Mouse (Mus musculus) heart, adult 11 months (tissue): ENCODE measurements around the gene Rbm8a.
"Not testable (repeated sequence)": the region's sequence is repeated elsewhere in the genome, so short reads cannot be mapped to it uniquely, and the experiment has no call there.

Experiments used
- DNase-seq: peaks from one replicate; pipeline ENCODE4 v3.0.0; 2022

The Rbm8a gene

GRCm38 (mm10) chr3:96606007-96606406 is 23.7 kb upstream of the Rbm8a start:
- DNase-seq, result not testable (repeated sequence)

DNA sequence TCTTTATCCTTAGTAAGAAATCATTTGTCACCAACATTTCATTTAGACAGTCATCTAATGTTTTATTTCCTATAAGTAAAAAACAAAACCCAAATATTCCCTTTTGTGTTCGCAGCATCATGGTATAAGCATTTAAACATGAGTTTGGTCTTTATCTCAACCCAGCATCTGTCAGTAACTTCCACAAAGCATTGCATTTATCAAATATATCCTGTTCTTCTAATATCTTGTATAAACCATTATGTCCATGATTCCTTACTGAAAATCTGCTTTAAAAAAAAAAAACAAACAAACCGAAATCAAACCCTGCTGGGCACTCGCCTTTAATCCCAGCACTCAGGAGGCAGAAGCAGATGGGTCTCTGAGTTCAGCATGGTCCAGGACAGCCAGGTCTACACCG is 23.1 kb upstream of the Rbm8a start:
- no peak for DNase-seq

DNA sequence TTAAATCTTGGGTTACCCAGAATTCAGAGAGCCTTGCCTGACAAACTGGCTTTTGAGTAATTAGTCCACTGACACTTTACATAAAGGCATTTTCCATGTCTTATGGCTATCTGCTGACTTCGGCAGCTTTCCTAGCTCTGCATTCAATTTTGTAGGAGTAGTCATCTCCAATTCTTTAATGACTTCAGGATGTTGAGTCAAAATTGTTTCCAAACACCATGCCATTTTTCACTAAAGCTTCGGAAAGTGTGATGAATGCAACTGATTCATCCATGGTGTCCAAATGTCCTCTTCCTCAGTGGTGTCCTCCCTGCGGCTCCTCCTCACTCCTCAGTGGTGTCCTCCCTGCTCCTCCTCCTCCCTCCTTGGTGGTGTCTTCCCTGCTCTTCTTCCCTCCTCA is 11.8 kb upstream of the Rbm8a start:
- no peak for DNase-seq

GRCm38 (mm10) chr3:96623201-96623600 is 6.5 kb upstream of the Rbm8a start:
- no peak for DNase-seq

DNA sequence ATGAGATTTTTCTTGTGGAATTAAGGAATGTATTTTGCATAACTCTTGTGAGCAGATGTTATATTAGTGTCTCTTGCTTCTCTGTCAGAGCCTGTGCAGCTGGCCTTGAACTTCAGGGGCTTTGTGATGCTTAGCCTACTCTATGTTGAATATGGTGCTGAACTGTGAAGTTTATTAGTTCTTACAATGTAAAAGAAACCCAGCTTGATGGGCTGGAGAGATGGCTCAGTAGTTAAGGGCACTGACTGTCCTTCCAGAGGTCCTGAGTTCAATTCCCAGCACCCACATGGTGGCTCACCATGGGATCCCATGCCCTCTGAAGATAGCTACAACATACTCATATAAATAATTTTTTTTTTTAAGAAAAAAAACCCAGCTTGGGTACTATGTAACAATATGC is 2.3 kb downstream of the Rbm8a start:
- no peak for DNase-seq

DNA sequence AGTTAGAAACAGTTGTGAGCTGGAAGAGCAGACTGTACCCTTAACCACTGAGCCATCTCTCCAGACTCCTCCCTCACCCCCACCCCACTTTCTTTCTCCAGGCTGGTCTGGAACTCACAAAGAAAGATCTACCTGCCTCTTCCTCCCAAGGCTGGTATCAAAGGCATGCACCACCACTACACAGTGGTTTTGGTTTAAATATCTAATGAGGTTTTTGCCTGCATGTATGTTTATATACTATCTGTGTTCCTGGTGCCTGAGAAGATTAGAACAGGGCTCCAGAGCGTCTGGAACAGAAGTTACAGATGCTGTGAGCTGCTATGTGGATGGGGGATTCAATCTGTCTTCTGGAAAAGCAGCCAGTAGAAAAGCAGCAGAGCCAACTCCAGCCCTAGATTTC is 4.3 kb downstream of the Rbm8a start:
- no peak for DNase-seq

- DNase-seq, result peak; percentile 99
These were observed 5.5 kb downstream of the Rbm8a start, which contains the start of the genes Pex11b and Gm42957 for GRCm38 (mm10) chr3:96634928-96635879. Gene Pex11b, plus strand, starts transcription at chr3:96635376. Gene Gm42957, plus strand, starts transcription at chr3:96635474.

GRCm38 (mm10) chr3:96635906-96636305 is 6.2 kb downstream of the Rbm8a start:
- no peak for DNase-seq

DNA sequence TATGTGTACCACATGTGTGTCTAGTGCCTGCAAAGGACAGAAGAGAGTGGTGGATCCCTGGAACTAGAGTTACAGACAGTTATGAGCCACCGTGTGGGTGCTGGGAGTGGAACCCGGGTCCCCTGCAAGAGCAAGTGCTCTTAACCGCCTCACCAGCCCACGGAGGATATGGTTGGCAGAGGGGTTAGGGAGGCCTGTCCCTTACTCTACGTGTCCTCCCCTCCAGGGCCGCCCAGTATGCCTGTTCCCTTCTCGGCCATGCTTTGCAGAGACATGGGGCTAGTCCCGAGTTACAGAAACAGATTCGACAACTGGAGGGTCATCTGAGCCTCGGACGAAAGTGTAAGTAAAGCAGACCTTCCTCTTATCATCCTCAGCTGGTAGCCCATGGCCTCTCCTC is 6.7 kb downstream of the Rbm8a start:
- no peak for DNase-seq

- DNase-seq, result peak; percentile 94
These were observed 9.5 kb downstream of the Rbm8a start for GRCm38 (mm10) chr3:96639219-96639618.

DNA sequence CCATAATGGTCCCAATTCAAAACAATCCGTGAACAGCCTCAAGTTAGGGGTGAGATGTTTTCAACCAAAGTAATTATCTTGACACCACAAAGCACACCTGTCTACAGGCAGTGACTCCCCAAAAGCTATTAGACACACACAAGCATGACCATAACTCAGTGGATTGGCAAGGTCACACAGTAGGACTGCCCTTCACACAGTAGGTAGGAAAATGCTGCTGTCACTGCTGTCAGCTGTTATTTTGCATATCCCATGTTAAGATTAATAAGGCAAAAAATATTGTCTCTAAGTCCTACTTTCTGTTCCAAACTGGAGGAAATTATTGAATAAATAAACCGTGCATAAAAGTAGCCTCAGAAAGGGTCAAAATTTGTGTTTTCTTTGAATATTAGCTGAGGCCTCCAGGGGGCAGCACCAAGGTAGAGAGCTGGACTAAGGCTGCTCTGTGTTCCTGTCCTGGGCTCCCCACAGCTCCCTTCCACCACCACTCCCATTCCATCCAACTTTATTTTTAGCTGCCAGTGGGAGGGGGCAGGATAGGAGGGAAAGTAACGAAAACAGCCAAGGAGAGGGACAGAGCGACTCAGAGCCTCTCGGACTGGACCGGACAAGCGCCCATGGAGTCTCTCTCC is 15.4 kb downstream of the Rbm8a start, which contains the start of gene Itga10:
Itga10 (plus strand) TSS at position 567 of the 632 bp plus-strand sequence.
- DNase-seq, result peak; percentile 93

- no peak for DNase-seq
These were observed 17.6 kb downstream of the Rbm8a start for GRCm38 (mm10) chr3:96647365-96647764.

DNA sequence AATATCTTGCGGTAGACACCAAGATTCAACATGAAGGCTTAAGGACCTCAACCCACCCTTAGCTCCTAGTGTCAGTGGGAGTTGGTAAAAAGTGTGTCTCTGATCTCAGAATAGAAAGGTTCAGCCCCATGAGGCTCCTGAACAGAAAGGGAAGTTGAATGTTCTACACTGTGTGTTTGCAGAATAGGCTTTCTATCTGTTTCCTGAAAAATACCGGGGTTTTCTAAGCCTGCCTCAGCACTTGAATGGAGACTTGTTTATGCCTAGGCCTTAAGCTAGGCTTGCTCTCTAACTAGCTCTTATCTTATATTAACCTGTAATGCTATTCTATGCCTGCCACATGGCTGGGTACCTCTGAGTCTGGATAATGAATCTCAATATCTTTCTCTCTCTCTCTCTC is 31.2 kb downstream of the Rbm8a start:
- DNase-seq, result no peak

GRCm38 (mm10) chr3:96662731-96663316 is 33.1 kb downstream of the Rbm8a start:
- DNase-seq, result no peak

DNA sequence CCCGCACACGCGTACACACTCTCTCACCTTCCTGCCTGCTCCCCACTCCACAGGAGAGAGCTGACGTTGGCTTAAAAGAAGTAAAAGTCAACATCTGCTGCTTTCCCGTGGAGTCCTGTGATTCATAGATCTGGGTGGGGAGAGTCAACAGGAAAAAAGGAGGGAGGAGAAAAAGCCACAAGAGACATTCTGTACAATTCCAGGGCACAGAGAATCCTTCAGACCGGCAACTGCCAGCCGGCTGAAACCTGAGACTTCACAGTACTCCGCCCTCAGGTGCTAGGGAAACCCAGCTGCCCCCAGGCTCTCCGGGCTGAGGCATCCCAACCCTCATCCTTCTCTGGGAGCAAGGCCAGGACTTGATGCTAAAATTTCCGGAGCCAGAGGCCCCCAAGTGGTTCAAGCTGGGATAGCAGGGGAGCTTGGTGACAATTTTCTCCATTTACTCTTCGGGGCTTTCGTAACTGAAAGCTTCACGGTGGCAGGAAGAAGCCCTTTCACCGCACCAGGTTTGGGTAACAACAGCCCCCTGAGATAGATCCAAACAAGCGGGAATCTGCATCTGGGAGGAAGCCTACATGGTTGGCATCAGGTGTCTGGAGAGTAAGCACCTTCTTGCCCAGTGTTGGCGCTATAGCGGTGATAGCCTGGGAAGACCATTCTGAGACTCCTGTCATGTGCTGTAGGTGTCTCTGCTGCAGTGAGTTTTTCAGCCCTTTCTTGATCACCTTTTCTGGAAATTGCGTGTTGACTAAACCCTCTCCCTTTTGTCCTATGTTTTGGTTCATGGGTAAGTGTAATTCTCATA is 33.9 kb downstream of the Rbm8a start:
- DNase-seq, result peak; percentile 96

GRCm38 (mm10) chr3:96665732-96666363 is 36.1 kb downstream of the Rbm8a start:
- DNase-seq, result not testable (repeated sequence)

GRCm38 (mm10) chr3:96666916-96667315 is 37.2 kb downstream of the Rbm8a start:
- no peak for DNase-seq

GRCm38 (mm10) chr3:96667316-96667715 is 37.6 kb downstream of the Rbm8a start:
- DNase-seq, result no peak

DNA sequence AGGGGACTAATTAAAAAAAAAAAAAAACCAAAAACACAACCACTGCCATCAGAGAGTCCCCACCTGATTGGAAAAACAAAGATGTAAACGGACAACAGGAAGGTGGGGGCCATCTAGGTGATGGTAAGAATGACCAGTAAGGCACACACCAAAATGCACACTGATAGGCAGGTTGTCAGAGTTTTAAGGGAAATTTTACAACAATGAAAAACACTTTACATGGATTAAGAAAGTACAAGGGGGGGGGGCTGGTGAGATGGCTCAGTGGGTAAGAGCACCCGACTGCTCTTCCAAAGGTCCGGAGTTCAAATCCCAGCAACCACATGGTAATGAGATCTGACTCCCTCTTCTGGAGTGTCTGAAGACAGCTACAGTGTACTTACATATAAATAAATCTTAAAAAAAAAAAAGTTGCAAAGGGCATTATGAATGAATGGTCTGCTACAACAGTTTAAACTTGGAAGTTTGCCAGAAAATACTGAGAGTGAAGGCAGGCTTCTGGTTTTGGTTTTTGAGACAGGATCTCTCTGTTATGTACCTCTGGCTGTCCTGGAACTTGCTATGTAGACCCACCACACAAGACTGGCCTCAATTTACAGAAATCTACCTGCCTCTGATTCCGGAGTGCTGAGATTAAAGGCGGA is 38.8 kb downstream of the Rbm8a start:
- no peak for DNase-seq

DNA sequence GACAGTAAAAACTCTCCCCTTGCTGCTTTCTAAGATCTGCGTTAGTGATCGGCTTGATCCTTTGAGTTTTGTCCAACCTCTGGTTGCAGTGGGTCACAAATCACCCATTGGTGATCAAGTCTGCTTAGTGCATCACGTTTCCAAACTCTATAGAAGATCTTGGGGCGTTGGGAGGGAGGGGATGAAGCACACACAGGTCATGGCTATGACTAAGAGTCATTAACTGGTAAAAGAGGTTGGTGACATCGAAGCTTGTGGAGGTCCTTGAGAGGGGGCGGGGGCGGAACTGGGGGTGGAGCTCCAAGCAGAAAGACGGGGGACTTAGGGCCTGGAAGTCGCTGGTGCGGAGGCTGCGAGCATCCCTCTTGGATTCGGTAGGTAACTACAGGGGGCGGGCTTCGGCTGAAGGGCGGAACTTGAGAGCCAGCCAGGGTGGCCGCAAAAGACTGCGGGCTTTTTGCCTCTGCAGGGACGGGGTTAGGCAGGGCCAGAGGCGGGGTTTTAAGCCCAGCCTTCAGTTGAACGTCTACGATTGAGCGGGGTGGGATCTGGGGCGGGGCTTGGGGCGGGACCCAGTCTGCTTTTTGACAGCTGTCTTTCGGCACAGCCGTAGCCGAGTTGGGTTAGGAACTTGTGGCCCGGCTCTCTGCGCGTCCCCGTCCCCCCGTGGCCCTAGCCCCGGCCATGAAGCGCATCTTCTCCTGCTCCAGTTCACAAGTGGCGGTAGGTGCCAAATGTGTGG is 40.2 kb downstream of the Rbm8a start, which contains the start of gene Ankrd35:
Ankrd35 (plus strand) TSS at position 405 of the 742 bp plus-strand sequence.
- DNase-seq, result peak; percentile 98

- DNase-seq, result no peak
These were observed 41.8 kb downstream of the Rbm8a start for GRCm38 (mm10) chr3:96671519-96671918.
